Mouse (Mus musculus): ENCODE data around the gene Prmt8.

The Prmt8 gene

DNA sequence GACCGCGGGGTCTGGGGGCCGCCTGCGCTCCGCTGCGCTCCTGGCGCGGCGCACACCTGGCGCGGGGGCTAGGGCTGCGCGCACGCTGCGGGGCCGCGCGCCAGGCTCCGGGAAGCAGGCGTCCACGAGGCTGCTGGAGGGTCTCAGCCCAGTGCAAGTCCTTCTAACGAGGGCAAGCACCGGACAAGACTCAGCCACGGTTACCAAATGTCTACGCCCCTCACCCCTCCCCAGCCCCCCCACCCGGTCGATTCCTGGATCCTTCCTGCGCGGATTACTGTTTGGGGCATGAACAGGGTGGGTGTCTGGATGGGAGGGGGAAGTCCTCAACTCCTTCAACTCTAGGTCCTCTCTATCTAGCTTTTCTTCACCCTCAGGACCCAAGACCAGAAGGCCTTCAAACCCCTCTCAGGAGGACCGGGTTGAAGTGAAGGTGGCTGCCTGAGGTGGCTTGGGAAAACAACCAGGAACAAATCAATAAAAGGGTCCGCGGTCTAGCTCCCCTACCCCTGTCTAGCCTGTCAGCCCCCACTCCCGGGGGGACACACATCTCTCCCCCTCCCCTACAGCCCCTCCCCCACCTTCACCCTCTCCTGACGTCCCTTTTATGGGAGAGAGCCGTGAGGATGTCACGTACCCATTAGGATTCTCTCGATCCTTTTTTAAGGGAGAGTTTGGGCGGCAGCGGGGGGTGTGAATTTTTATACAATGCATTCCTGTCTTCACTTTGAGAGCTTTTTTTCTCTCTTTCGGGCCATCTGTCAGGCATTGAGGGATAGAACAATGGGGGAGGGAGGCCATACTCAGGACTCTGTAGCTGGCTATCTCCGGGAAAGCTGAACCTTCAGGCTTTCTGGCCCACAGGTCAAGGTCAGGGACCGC lies at the start of gene Prmt8:
Prmt8 (minus strand) TSS at position 198 of the 882 bp plus-strand sequence.
- peak; percentile 36 for DNase-seq

GRCm38 (mm10) chr6:127803046-127803729 lies 33.9 kb upstream of the Prmt8 start:
- no peak for DNase-seq

DNA sequence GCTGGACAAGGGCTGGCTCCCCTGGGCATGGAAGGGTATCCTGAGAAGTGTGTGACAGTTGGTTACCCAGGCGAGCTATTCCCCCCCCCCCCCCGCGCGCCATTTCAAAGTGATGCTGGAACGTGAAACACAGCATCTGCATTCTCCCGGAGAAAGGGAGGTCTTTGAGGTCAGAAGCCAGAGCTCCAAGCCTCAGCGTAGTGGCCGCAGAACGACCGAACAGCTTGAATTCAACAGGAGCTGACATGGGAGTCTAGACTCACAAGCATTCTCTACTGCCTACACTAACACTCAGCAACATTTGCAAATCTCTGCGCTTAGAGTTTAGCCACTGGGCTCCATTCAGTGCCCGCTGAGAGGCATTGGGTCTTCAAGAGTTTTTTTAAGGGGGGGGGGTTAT lies 32.9 kb upstream of the Prmt8 start:
- no peak for DNase-seq

GRCm38 (mm10) chr6:127790023-127790422 lies 20.8 kb upstream of the Prmt8 start:
- DNase-seq = no peak

GRCm38 (mm10) chr6:127770806-127771205 lies 1.5 kb upstream of the Prmt8 start:
- no peak for DNase-seq

GRCm38 (mm10) chr6:127768621-127769274 lies 524 bp downstream of the Prmt8 start:
- peak; percentile 36 for DNase-seq

- DNase-seq = peak; percentile 48
These were observed 1.4 kb downstream of the Prmt8 start for GRCm38 (mm10) chr6:127767706-127768493.

DNA sequence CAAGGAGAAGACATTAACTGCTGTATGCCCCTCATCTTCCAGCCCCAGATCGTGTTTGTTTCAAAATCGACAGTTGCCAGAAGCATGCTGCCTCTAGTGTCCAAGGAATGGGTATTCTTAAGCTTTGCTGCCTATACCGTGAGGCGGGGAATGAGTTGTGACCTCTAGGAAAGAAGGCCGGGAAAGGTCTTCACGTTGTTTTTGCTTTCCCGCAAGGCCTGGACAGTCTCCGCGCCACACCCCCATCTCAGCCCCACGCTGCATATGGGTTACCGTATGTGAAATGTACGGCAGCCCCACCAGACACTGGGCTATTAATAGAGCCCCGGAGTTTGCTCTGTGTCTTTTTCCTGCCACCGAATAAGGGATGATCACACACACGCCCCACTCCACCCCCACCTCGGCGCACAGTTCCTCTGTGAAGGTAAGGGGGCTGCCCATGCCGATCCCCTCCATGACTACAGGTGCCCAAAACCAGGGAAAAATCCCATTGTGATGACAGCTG lies 2.0 kb downstream of the Prmt8 start:
- DNase-seq = no peak

DNA sequence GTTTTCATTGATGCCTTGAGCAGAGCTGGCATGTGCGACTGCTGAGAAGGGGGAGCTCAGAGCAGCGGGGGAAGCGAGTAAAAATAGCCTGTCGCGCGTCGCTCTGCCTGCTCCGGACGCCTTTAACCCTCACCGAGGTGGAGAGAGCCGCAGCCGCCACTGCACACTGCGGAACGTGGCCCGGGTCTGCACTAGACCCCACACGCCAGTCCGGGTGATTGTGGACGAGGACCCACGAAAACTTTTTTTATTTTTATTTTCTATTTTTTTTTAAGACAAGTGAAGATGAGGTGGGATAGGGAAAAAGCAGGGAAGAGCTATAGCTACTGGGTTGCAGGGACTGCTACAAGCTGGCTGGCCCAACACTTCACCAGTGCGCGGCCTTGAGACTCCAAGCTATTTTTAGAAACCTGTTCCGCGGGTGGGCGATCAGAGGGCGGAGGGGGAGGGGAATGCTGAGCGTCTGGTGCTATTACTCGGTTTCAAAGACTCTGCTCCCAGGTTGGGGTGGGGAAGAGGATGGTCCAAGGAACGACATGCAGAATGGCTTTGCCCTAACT lies 2.6 kb downstream of the Prmt8 start:
- DNase-seq = peak; percentile 59

DNA sequence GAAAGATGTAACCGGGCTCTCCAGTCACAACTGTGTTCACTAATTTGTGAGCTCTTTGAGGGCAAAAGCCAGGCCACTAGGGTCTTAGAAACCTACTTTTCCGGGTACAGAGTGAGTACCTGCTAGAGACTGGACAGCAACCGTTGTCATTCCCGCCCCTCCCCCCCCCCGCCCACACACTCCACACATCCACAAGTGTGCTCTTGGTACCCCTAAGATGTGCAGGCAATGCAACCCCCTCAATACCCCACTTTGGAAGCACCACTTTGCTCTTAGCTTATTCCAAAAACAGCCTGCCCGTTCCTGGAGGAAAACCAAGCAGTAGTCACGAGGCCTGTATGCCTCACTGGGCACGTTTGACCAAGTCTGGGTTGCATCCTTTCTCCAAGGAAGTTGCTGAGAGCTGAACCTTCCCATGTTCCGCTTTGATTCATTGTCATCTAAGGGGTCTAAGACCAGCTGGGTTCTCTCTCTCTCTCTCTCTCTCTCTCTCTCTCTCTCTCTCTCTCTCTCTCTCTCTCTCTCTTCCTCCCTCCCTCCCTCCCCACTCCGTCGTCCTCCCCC lies 3.1 kb downstream of the Prmt8 start:
- DNase-seq = peak; percentile 40

GRCm38 (mm10) chr6:127765573-127765972 lies 3.7 kb downstream of the Prmt8 start:
- no peak for DNase-seq

DNA sequence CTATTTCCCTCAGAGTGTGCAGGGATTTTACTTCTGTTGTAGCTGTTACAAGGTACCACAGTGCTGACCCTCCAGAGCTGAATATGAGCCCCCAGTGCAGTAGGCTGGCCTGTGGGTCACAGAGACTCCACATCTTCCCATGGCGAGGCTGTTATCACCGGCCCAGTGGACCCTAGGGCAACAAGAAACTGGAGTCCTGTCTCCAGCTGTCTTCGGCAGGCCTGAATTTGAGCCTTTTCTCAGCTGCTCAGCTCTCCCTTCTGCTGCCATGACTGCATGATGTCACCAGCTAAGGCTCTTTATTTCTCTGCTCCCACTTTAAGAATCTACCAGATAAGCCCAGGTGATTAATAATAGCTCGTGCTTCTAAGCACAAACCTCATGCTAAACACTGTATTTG lies 11.0 kb downstream of the Prmt8 start:
- no peak for DNase-seq

GRCm38 (mm10) chr6:127757667-127758167 lies 11.6 kb downstream of the Prmt8 start:
- no peak for DNase-seq

- no peak for DNase-seq
These were observed 12.4 kb downstream of the Prmt8 start for GRCm38 (mm10) chr6:127756856-127757255.

DNA sequence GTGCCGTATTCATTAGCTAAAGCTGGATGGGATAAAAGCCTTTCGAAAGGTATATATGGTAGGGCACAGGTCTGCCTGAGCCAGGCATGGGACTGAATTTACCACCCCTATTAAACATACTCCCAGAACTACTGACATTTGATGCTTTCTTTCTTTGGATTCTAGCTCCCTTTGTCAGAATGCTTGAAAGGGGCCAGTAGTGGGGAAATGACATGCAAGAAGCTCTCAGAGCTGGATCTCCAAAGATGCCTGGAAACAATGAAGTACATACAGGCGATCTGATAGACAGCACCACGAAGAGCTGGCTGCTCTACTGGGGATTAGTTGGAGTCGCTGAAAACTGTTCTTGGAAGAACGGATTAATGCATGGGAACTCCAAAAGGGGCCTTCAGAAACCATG lies 16.0 kb downstream of the Prmt8 start:
- no peak for DNase-seq

DNA sequence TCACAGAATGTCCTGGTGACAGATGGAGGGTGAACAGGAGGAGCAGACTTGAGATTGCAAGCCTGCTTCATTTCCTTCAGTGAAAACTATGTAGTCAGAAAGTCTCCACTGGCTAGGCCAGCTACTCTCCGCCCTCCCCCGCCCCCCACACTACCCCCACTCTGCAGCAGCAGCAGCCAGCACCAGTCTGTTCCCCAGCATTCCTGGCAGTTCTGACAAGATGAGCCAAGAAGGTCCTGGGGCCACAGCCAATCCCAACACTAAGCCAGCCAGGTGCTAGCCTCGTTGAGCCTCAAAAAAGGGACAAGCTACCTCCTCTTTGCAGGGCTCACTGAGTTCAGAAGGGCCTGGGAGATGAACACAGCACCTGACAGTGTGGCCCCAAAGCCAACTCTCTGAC lies 16.6 kb downstream of the Prmt8 start:
- no peak for DNase-seq

GRCm38 (mm10) chr6:127751499-127751898 lies 17.8 kb downstream of the Prmt8 start:
- DNase-seq = no peak

DNA sequence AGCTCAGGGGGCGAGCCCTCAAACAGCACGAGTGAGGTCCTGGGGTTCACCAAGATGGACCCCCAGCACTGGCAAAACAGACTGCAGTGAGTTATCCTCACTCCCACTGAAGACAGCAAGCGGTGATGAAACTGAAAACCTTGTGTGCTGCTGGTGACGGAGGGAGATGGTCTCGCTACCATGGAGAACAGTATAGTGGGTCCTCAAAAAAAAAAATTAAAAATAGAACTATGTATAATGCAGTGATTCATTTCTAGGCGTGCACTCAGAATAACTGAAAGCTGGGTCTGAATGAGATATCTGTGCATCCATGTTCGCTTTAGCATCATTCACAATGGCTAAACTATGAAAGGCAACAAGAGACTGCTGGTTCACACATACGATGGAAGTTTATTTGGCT lies 20.5 kb downstream of the Prmt8 start:
- DNase-seq = no peak

DNA sequence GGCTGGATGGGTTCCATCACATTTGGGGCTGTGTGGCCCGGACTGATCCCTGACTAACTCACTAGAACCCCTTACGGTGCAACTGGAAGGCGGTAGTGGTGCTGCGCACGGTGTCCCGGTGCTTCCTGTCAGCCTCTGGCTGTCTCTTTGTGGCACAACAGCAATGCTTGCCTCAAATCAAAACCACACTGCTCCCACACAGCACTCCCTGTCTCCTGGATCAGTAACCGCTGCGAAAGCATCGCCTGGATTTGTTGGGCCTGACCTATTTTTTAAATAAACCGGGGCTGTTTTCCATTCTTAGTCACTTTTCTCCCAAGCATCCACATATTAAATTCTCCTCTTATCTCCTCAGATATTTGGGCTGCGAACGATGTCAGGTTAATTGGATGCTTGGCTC lies 27.0 kb downstream of the Prmt8 start:
- no peak for DNase-seq

- no peak for DNase-seq
These were observed 28.1 kb downstream of the Prmt8 start for GRCm38 (mm10) chr6:127741162-127741561.

DNA sequence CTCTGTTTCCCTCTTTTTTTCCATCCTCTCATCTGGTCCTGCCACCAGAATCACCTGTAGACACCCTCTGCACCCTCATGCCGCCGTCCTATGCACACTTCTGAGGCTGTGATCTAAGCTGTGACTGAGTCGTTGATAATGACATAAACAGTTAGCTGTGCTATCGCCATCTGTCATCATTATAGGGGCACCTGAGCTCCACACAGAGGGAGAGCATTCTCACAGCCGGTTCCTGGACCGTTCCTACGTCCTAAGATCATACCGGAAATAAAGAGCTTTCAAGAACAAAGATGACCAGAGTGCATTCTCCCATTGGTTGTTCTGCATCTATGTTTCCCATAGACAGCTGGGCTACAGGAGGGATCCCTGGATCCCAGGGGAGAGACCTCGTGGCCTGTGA lies 28.6 kb downstream of the Prmt8 start:
- no peak for DNase-seq

DNA sequence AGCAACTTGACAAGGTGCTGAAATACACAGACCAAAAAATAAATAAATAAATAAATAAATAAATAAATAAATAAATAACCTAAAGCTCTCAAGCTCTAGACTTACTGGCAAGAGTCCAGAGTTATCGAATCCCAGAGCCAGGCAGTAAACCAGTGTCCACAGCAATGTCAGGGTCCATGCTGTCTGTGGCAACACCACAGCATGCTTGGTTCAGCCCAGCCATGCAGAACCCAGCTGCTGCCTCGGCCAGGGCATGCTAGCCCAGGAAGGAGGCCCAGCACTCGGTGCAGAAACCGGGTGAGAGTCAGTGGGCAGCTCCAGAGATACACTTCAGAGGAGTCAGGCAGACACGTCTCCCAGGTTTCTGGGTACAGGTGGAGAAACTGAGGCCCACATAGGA lies 29.4 kb downstream of the Prmt8 start:
- DNase-seq = no peak

Measured in cerebellum, adult 9-11 months (tissue).